Mouse (Mus musculus) MEL (cell line): ENCODE results near the gene Tbc1d2. TPM values are rescaled to one million over a fixed set of nuclear protein-coding genes. Genes with fewer than 3 reads are reported as not detected.
A peak's percentile ranks its signal among the peaks of the same experiment; 100 is the strongest.

Experiments
- DNase-seq: peaks from one replicate; pipeline ENCODE4 v3.0.0; 2011; ENCODE audit warnings: low read depth, low spot score
- H3K27ac ChIP-seq: 2 replicates; pipeline ENCODE4 v1.5.1; 2012; ENCODE audit warnings: low read depth, mild to moderate bottlenecking, control low read depth, low read length, moderate library complexity; ENCODE audit not compliant: control insufficient read depth
- H3K27me3 ChIP-seq, 2 experiments: fragments of 150-350 bp in 1 of 2; sonication (generic) in 1 of 2; 2 replicates each; pipeline ENCODE4 v1.6.1; 2012; ENCODE audit warnings: low read length in 2 of 2, mild to moderate bottlenecking in 2 of 2, improper control_type of control experiment in 1 of 2, moderate library complexity in 1 of 2; ENCODE audit not compliant: insufficient read depth in 2 of 2, control insufficient read depth in 1 of 2
- H3K36me3 ChIP-seq, 2 experiments: 2 replicates each; pipeline ENCODE4 v1.6.1; 2012 to 2014; ENCODE audit warnings: low read length in 2 of 2, improper control_type of control experiment in 1 of 2, inconsistent platforms in 1 of 2, mild to moderate bottlenecking in 1 of 2; ENCODE audit not compliant: insufficient read depth in 2 of 2, control insufficient read depth in 1 of 2
- H3K4me1 ChIP-seq, 2 experiments: fragments of 150-350 bp in 1 of 2; sonication (generic) in 1 of 2; 2 replicates each; pipeline ENCODE4 v1.6.1; 2012; ENCODE audit warnings: low read length in 2 of 2, improper control_type of control experiment in 1 of 2, mild to moderate bottlenecking in 1 of 2; ENCODE audit not compliant: insufficient read depth in 2 of 2, control insufficient read depth in 1 of 2
- H3K4me3 ChIP-seq, 2 experiments: fragments of 150-350 bp in 1 of 2; sonication (generic) in 1 of 2; 2 replicates each; pipeline ENCODE4 v1.5.1; 2012; ENCODE audit warnings: low read depth in 2 of 2, low read length in 2 of 2, mild to moderate bottlenecking in 2 of 2, moderate library complexity in 2 of 2, control low read depth in 1 of 2, improper control_type of control experiment in 1 of 2; ENCODE audit not compliant: control insufficient read depth in 1 of 2, insufficient read depth in 1 of 2
- H3K79me2 ChIP-seq: 2 replicates; pipeline ENCODE4 v1.6.1; 2012; ENCODE audit warnings: mild to moderate bottlenecking, low read length, moderate library complexity; ENCODE audit not compliant: control insufficient read depth, poor library complexity, insufficient read depth
- H3K9ac ChIP-seq: 2 replicates; pipeline ENCODE4 v1.6.1; 2012; ENCODE audit warnings: low read depth, mild to moderate bottlenecking, control low read depth, low read length, moderate library complexity; ENCODE audit not compliant: control insufficient read depth, poor library complexity, severe bottlenecking
- H3K9me3 ChIP-seq: fragments of 150-350 bp; sonication (generic); replicated peaks from 2 replicates; pipeline ENCODE4 v1.6.1; 2012; ENCODE audit warnings: mild to moderate bottlenecking, low read length, improper control_type of control experiment, moderate library complexity; ENCODE audit not compliant: insufficient read depth
- BHLHE40 ChIP-seq: IDR thresholded peaks from 2 replicates; pipeline ENCODE4 v1.6.1; 2012; ENCODE audit warnings: low read depth, mild to moderate bottlenecking, inconsistent platforms, low read length, improper control_type of control experiment, borderline replicate concordance
- CHD1 ChIP-seq: IDR thresholded peaks from 2 replicates; pipeline ENCODE4 v1.6.1; 2012; ENCODE audit warnings: low read depth, mild to moderate bottlenecking, inconsistent platforms, low read length, improper control_type of control experiment
- CTCF ChIP-seq, 3 experiments: IDR thresholded peaks in 2 of 3; conservative IDR thresholded peaks in 1 of 3; 2 replicates each; pipeline ENCODE4 v1.5.1; 2011 to 2012; ENCODE audit warnings: low read length in 3 of 3, low read depth in 2 of 3, mild to moderate bottlenecking in 2 of 3, improper control_type of control experiment in 1 of 3, inconsistent platforms in 1 of 3, mixed read lengths in 1 of 3, moderate library complexity in 1 of 3; ENCODE audit not compliant: control insufficient read depth in 1 of 3, insufficient read depth in 1 of 3, poor library complexity in 1 of 3, severe bottlenecking in 1 of 3
- ELF1 ChIP-seq: IDR thresholded peaks from 2 replicates; pipeline ENCODE4 v1.6.1; 2014; ENCODE audit warnings: low read depth, mild to moderate bottlenecking, inconsistent platforms, low read length, improper control_type of control experiment, moderate library complexity
- EP300 ChIP-seq, 2 experiments: IDR thresholded peaks; 2 replicates each; pipeline ENCODE4 v1.6.1; 2011; ENCODE audit warnings: improper control_type of control experiment in 2 of 2, low read length in 2 of 2, low read depth in 1 of 2, mild to moderate bottlenecking in 1 of 2
- ETS1 ChIP-seq: IDR thresholded peaks from 2 replicates; pipeline ENCODE4 v1.6.1; 2012; ENCODE audit warnings: low read depth, mild to moderate bottlenecking, inconsistent platforms, low read length, improper control_type of control experiment, moderate library complexity
- GABPA ChIP-seq: IDR thresholded peaks from 2 replicates; pipeline ENCODE4 v1.6.1; 2012; ENCODE audit warnings: low read depth, mild to moderate bottlenecking, inconsistent platforms, low read length, improper control_type of control experiment, moderate library complexity
- JUND ChIP-seq: IDR thresholded peaks from 2 replicates; pipeline ENCODE4 v1.6.1; 2011; ENCODE audit warnings: low read depth, mild to moderate bottlenecking, improper control_type of control experiment, low read length
- MAFK ChIP-seq: IDR thresholded peaks from 2 replicates; pipeline ENCODE4 v1.6.1; 2011; ENCODE audit warnings: low read depth, mild to moderate bottlenecking, low read length, improper control_type of control experiment, borderline replicate concordance
- MAX ChIP-seq: IDR thresholded peaks from 2 replicates; pipeline ENCODE4 v1.6.1; 2011; ENCODE audit warnings: low read length, improper control_type of control experiment
- MEF2A ChIP-seq: IDR thresholded peaks from 2 replicates; pipeline ENCODE4 v1.6.1; 2014; ENCODE audit warnings: low read depth, mild to moderate bottlenecking, inconsistent platforms, low read length, improper control_type of control experiment; ENCODE audit not compliant: poor library complexity, insufficient replicate concordance, severe bottlenecking; ENCODE audit errors: extremely low read depth
- MXI1 ChIP-seq: IDR thresholded peaks from 2 replicates; pipeline ENCODE4 v1.6.1; 2011; ENCODE audit warnings: mild to moderate bottlenecking, low read depth, low read length, improper control_type of control experiment
- MYB ChIP-seq: IDR thresholded peaks from 2 replicates; pipeline ENCODE4 v1.6.1; 2011; ENCODE audit warnings: mild to moderate bottlenecking, low read depth, low read length, improper control_type of control experiment
- MYC ChIP-seq: IDR thresholded peaks from 2 replicates; pipeline ENCODE4 v1.6.1; 2011; ENCODE audit warnings: low read depth, mild to moderate bottlenecking, low read length, improper control_type of control experiment, moderate library complexity
- NELFE ChIP-seq: IDR thresholded peaks from 2 replicates; pipeline ENCODE4 v1.6.1; 2011; ENCODE audit warnings: low read depth, low read length, improper control_type of control experiment
- NRF1 ChIP-seq: IDR thresholded peaks from 2 replicates; pipeline ENCODE4 v1.6.1; 2014; ENCODE audit warnings: low read depth, mild to moderate bottlenecking, inconsistent platforms, low read length, improper control_type of control experiment, moderate library complexity; ENCODE audit not compliant: poor library complexity, insufficient read depth, severe bottlenecking
- POLR2AphosphoS5 ChIP-seq: IDR thresholded peaks from 2 replicates; pipeline ENCODE4 v1.6.1; 2012; ENCODE audit warnings: low read depth, borderline replicate concordance, mild to moderate bottlenecking, inconsistent platforms, low read length, moderate library complexity, mixed read lengths
- RAD21 ChIP-seq: IDR thresholded peaks from 2 replicates; pipeline ENCODE4 v1.6.1; 2011; ENCODE audit warnings: mild to moderate bottlenecking, low read depth, low read length, improper control_type of control experiment
- SIN3A ChIP-seq: IDR thresholded peaks from 2 replicates; pipeline ENCODE4 v1.6.1; 2012; ENCODE audit warnings: low read length, improper control_type of control experiment, inconsistent platforms
- SMC3 ChIP-seq: IDR thresholded peaks from 2 replicates; pipeline ENCODE4 v1.6.1; 2011; ENCODE audit warnings: low read depth, low read length, improper control_type of control experiment
- TAL1 ChIP-seq: IDR thresholded peaks from 2 replicates; pipeline ENCODE4 v1.6.1; 2012; ENCODE audit warnings: mild to moderate bottlenecking, inconsistent platforms, low read length, moderate library complexity, mixed read lengths
- TBP ChIP-seq: IDR thresholded peaks from 2 replicates; pipeline ENCODE4 v1.8.0; 2011; ENCODE audit warnings: low read depth, low read length, improper control_type of control experiment
- TCF12 ChIP-seq: IDR thresholded peaks from 2 replicates; pipeline ENCODE4 v1.6.1; 2014; ENCODE audit warnings: low read depth, mild to moderate bottlenecking, inconsistent platforms, low read length, improper control_type of control experiment, moderate library complexity
- UBTF ChIP-seq: IDR thresholded peaks from 2 replicates; pipeline ENCODE4 v1.6.1; 2012; ENCODE audit warnings: low read depth, mild to moderate bottlenecking, inconsistent platforms, low read length, improper control_type of control experiment, moderate library complexity, borderline replicate concordance; ENCODE audit not compliant: insufficient read depth
- USF1 ChIP-seq: IDR thresholded peaks from 2 replicates; pipeline ENCODE4 v1.6.1; 2014; ENCODE audit warnings: low read depth, mild to moderate bottlenecking, inconsistent platforms, low read length, improper control_type of control experiment, moderate library complexity
- ZC3H11A ChIP-seq: IDR thresholded peaks from 2 replicates; pipeline ENCODE4 v1.6.1; 2012; ENCODE audit warnings: low read depth, mild to moderate bottlenecking, inconsistent platforms, low read length, improper control_type of control experiment
- ZMIZ1 ChIP-seq: IDR thresholded peaks from 2 replicates; pipeline ENCODE4 v1.6.1; 2012; ENCODE audit warnings: low read depth, mild to moderate bottlenecking, inconsistent platforms, low read length, improper control_type of control experiment, moderate library complexity
- ZNF384 ChIP-seq: IDR thresholded peaks from 2 replicates; pipeline ENCODE4 v1.6.1; 2012; ENCODE audit warnings: low read depth, mild to moderate bottlenecking, inconsistent platforms, low read length, improper control_type of control experiment
- polyA plus RNA-seq, 2 experiments: library from polyadenylated mRNA; stranded (reverse) in 1 of 2; unstranded in 1 of 2; fragments of >175 nt in 1 of 2; fragments of >200 nt in 1 of 2; gene quantifications; 2 replicates each; pipeline versions ENCODE4 v1.2.1 to v1.2.4; 2012; ENCODE audit warnings: low replicate concordance in 2 of 2, low read depth in 1 of 2; ENCODE audit not compliant: insufficient read length in 2 of 2, insufficient read depth in 1 of 2, missing spikeins in 1 of 2
- total RNA-seq: library from RNA; depleted of rRNA; stranded (reverse); fragments of 300-350 nt; gene quantifications from 2 replicates; pipeline ENCODE4 v1.2.3, GENCODE M21; 2012

The Tbc1d2 gene
- total and polyA plus RNA-seq, 3 experiments: 0.19 to 0.36 TPM; not detected in 1

DNA sequence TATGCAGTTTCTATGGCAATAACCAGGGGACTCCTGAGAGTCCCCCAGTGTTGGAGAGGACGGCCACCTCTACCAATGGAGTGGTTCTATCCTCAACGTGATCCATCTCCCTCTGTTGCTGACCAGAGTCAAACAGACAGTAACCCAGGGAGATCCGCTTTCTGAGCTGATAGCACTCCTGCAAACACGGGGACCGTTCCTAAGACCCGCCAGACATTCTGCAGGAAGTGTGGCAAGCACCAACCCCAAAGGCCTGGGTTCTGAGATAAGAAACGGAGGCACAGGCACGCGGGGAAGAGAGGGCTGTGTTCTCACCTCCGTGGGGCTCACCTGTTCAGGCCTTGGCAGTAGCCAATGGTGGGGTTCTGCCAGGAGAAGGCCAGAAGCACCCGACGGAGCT lies 36.4 kb downstream of the Tbc1d2 start:
- Histone ChIP-seq H3K36me3 (no peaks in the 10 kb centered on the region), H3K79me2 (no peaks in the 10 kb centered on the region), H3K4me3 (no peak overlapping the region), H3K4me1 (peaks cover 0 to 4% of the 10 kb centered on the region in 2 experiments; a peak in 1 of 4 replicates), H3K9ac (no peak overlapping the region), H3K27ac (no peak overlapping the region), H3K27me3 (no peaks in the 10 kb centered on the region; a peak in 1 of 4 replicates), H3K9me3 (no peaks in the 10 kb centered on the region)
- TF ChIP-seq MEF2A (no peak), TCF12 (0 out of 2 replicates have a peak, but pooled peaks have one; percentile 23), TBP (no peak), TAL1 (peak; percentile 62), ZMIZ1 (no peak), EP300 (IDR thresholded peaks at IDR 0.05; ENCODE audit: low read depth in 1 of 2, low read length in 2 of 2) (peak in 1 of 2 experiments; percentile 42; a peak in 2 of 4 replicates), UBTF (no peak), MYB (no peak), MXI1 (no peak), ETS1 (no peak), NRF1 (no peak), JUND (no peak), CHD1 (no peak), NELFE (no peak), SIN3A (no peak)
- peak; percentile 28 for DNase-seq

DNA sequence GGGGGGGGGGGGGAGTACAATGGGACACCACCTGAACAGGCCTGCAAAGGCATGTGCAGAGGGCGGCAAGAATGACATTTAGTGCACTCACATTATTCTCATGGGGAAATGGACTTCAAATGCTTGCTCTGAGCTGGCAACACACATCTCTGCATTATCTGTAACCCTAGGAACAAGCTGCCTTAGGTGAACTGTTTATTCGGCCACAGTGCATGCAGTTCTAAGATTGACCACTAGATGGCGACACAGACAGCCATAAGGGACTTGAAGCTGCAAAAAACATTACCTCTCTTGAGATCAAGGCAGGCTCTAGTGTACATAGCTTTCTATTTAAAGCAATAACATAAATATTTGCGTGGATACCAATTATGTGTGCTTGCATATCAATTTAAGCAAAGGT lies 38.8 kb downstream of the Tbc1d2 start:
- no peak overlapping the region for H3K9ac ChIP-seq
- no peak overlapping the region for H3K4me3 ChIP-seq
- H3K36me3 ChIP-seq: no peaks in the 10 kb centered on the region
- H3K79me2 ChIP-seq: no peaks in the 10 kb centered on the region
- H3K9me3 ChIP-seq: no peaks in the 10 kb centered on the region
- no peaks in the 10 kb centered on the region; a peak in 1 of 4 replicates for H3K27me3 ChIP-seq
- peak; percentile 91 for DNase-seq
- no peaks in the 10 kb centered on the region for H3K4me1 ChIP-seq
- no peak overlapping the region for H3K27ac ChIP-seq
- TF ChIP-seq MAX: no peak
- TF ChIP-seq TAL1: no peak
- peak; percentile 98 for TF ChIP-seq RAD21
- peak; percentile 87 for TF ChIP-seq SMC3
- no peak for TF ChIP-seq JUND
- TF ChIP-seq MAFK: no peak
- TF ChIP-seq ELF1: no peak
- TF ChIP-seq ZNF384: peak; percentile 68
- TF ChIP-seq GABPA: no peak
- no peak for TF ChIP-seq MYB
- TF ChIP-seq ETS1: no peak
- peak; percentile 51; the same call in 1 of the 2 replicates for TF ChIP-seq MYC
- TF ChIP-seq NELFE: no peak
- TF ChIP-seq TCF12: no peak
- no peak for TF ChIP-seq USF1
- peak; percentile 90 for TF ChIP-seq ZC3H11A
- TF ChIP-seq SIN3A: peak; percentile 33; the same call in 1 of the 2 replicates
- peak; percentile 33; the same call in 1 of the 2 replicates for TF ChIP-seq BHLHE40
- no peak for TF ChIP-seq POLR2AphosphoS5
- TF ChIP-seq CTCF (IDR thresholded peaks at IDR 0.05 in 2 of 3, conservative IDR thresholded peaks at IDR 0.05 in 1 of 3; ENCODE audit: control insufficient read depth in 1 of 3, insufficient read depth in 1 of 3, low read depth in 2 of 3, low read length in 3 of 3, poor library complexity in 1 of 3, severe bottlenecking in 1 of 3): peak; percentile 81 to 100 (median 98)
